Mouse (Mus musculus) megakaryocyte, embryonic 14.5 days (primary cell): ENCODE results near the gene Arhgef25.

ENCODE experiments used
- FLI1 ChIP-seq: IDR thresholded peaks from 2 replicates; pipeline ENCODE4 v1.6.1; 2012; ENCODE audit warnings: low read length, inconsistent platforms, mixed read lengths
- GATA1 ChIP-seq: IDR thresholded peaks from 3 replicates; pipeline ENCODE4 v1.6.1; 2012; ENCODE audit warnings: mixed read lengths, low read length, inconsistent platforms, borderline replicate concordance

GRCm38 (mm10) chr10:127170002-127170401 is 19.9 kb downstream of the Arhgef25 start:
- TF ChIP-seq GATA1 (no peak), FLI1 (no peak)
